Mouse (Mus musculus): ENCODE measurements around the gene Casc3.

Gene Casc3

GRCm38 (mm10) chr11:98836128-98836527 lies 31.4 kb downstream of the Casc3 start:
- DNase-seq (ENCODE audit: low spot score) = peak; percentile 74

- peak; percentile 87 for DNase-seq (ENCODE audit: low spot score)
These were observed 32.0 kb downstream of the Casc3 start, which contains the start of gene Rapgefl1 for GRCm38 (mm10) chr11:98836651-98837141. TSS of gene Rapgefl1 (plus strand) at chr11:98836785.

- DNase-seq (ENCODE audit: low spot score) = no peak
These were observed 32.6 kb downstream of the Casc3 start for GRCm38 (mm10) chr11:98837231-98837704.

GRCm38 (mm10) chr11:98837917-98838316 lies 33.2 kb downstream of the Casc3 start:
- DNase-seq (ENCODE audit: low spot score) = no peak

GRCm38 (mm10) chr11:98838512-98838911 lies 33.8 kb downstream of the Casc3 start:
- no peak for DNase-seq (ENCODE audit: low spot score)

GRCm38 (mm10) chr11:98839402-98839801 lies 34.7 kb downstream of the Casc3 start:
- DNase-seq (ENCODE audit: low spot score) = peak; percentile 88

- peak; percentile 35 for DNase-seq (ENCODE audit: low spot score)
These were observed 35.2 kb downstream of the Casc3 start for GRCm38 (mm10) chr11:98839897-98840296.

- no peak for DNase-seq (ENCODE audit: low spot score)
These were observed 41.3 kb downstream of the Casc3 start for GRCm38 (mm10) chr11:98846016-98846415.

GRCm38 (mm10) chr11:98846865-98847604 lies 42.3 kb downstream of the Casc3 start:
- DNase-seq (ENCODE audit: low spot score) = no peak

GRCm38 (mm10) chr11:98849196-98849894 lies 44.6 kb downstream of the Casc3 start:
- no peak for DNase-seq (ENCODE audit: low spot score)

GRCm38 (mm10) chr11:98850100-98851093 lies 45.7 kb downstream of the Casc3 start:
- DNase-seq (ENCODE audit: low spot score) = no peak

GRCm38 (mm10) chr11:98854116-98854515 lies 49.4 kb downstream of the Casc3 start:
- DNase-seq (ENCODE audit: low spot score) = no peak

- no peak for DNase-seq (ENCODE audit: low spot score)
These were observed 50.0 kb downstream of the Casc3 start for GRCm38 (mm10) chr11:98854659-98855058.

GRCm38 (mm10) chr11:98858759-98859731 lies 54.3 kb downstream of the Casc3 start:
- peak; percentile 92 for DNase-seq (ENCODE audit: low spot score)

- peak; percentile 97 for DNase-seq (ENCODE audit: low spot score)
These were observed 58.5 kb downstream of the Casc3 start, which contains the start of gene Wipf2 for GRCm38 (mm10) chr11:98863028-98863750. TSS of gene Wipf2 (plus strand) at chr11:98863638.

GRCm38 (mm10) chr11:98863751-98864429 lies 59.2 kb downstream of the Casc3 start:
- DNase-seq (ENCODE audit: low spot score) = peak; percentile 52

GRCm38 (mm10) chr11:98867293-98867692 lies 62.6 kb downstream of the Casc3 start:
- no peak for DNase-seq (ENCODE audit: low spot score)

- no peak for DNase-seq (ENCODE audit: low spot score)
These were observed 65.2 kb downstream of the Casc3 start for GRCm38 (mm10) chr11:98869906-98870305.

- DNase-seq (ENCODE audit: low spot score) = no peak
These were observed 66.1 kb downstream of the Casc3 start for GRCm38 (mm10) chr11:98870791-98871190.

Measured in urinary bladder, postnatal 14 days (tissue).